Mouse (Mus musculus) limb, embryonic 14.5 days (tissue): ENCODE results near the gene Nipal4. TPM values are rescaled to one million over a fixed set of nuclear protein-coding genes. Genes with fewer than 3 reads are reported as not detected.

Experiments used
- ATAC-seq: fragments of 200-750 bp; cut with Nextera tagmentation; 2 replicates; pipeline ENCODE4 v1.8.0; 2017; ENCODE audit warnings: low read depth, moderate number of reproducible peaks, moderate TSS enrichment; ENCODE audit not compliant: low FRiP score
- DNase-seq: peaks from one replicate; pipeline ENCODE4 v3.0.0-alpha.2; 2015; ENCODE audit warnings: low spot score
- H3K27ac ChIP-seq: fragments of 300-500 bp; sonication (generic); replicated peaks from 2 replicates; pipeline ENCODE4 v1.5.1; 2014; ENCODE audit warnings: low read depth, mild to moderate bottlenecking, low read length, moderate library complexity, mixed read lengths
- H3K27me3 ChIP-seq: fragments of 300-500 bp; sonication (generic); 2 replicates; pipeline ENCODE4 v1.6.1; 2014; ENCODE audit warnings: low read length, mixed read lengths; ENCODE audit not compliant: control insufficient read depth, insufficient read depth
- H3K36me3 ChIP-seq: fragments of 300-500 bp; sonication (generic); 2 replicates; pipeline ENCODE4 v1.6.1; 2014; ENCODE audit warnings: mild to moderate bottlenecking, low read length, moderate library complexity, mixed read lengths; ENCODE audit not compliant: control insufficient read depth, insufficient read depth
- H3K4me1 ChIP-seq: fragments of 300-500 bp; sonication (generic); 2 replicates; pipeline ENCODE4 v1.6.1; 2014; ENCODE audit warnings: antibody characterized with exemption, low read length, mixed read lengths; ENCODE audit not compliant: control insufficient read depth, insufficient read depth
- H3K4me2 ChIP-seq: fragments of 300-500 bp; sonication (generic); replicated peaks from 2 replicates; pipeline ENCODE4 v1.6.1; 2014; ENCODE audit warnings: low read depth, mild to moderate bottlenecking, low read length, moderate library complexity; ENCODE audit not compliant: severe bottlenecking
- H3K4me3 ChIP-seq: fragments of 300-500 bp; sonication (generic); replicated peaks from 2 replicates; pipeline ENCODE4 v1.5.1; 2014; ENCODE audit warnings: low read length
- H3K9ac ChIP-seq: fragments of 300-500 bp; sonication (generic); 2 replicates; pipeline ENCODE4 v1.6.1; 2014; ENCODE audit warnings: mild to moderate bottlenecking, low read depth, low read length, moderate library complexity; ENCODE audit not compliant: severe bottlenecking
- H3K9me3 ChIP-seq: fragments of 300-500 bp; sonication (generic); 2 replicates; pipeline ENCODE4 v1.6.1; 2016; ENCODE audit warnings: low read length; ENCODE audit not compliant: control insufficient read depth
- POLR2A ChIP-seq: fragments of 200-500 bp; IDR thresholded peaks from 2 replicates; pipeline ENCODE4 v1.8.0; 2012; ENCODE audit warnings: inconsistent platforms, mild to moderate bottlenecking, moderate library complexity, borderline replicate concordance; ENCODE audit not compliant: insufficient read depth, insufficient read length; ENCODE audit errors: extremely low read depth
- WGBS: fragments of 180-500 bp; shearing (Covaris S2); extraction: QIAGEN DNeasy Blood & Tissue Kit; methylation state at CpG from one replicate; pipeline ENCODE4 v1.1.7; 2014; 5-methylcytosine and 5-hydroxymethylcytosine counted together
- polyA plus RNA-seq, 2 experiments: library from polyadenylated mRNA; depleted of rRNA in 1 of 2; stranded (reverse) in 1 of 2; unstranded in 1 of 2; fragments of >200 nt; fragmentation: Nextera tagmentation in 1 of 2; extraction: Ambion mirVana in 1 of 2; gene quantifications; 2 replicates each; pipeline versions ENCODE4 v1.2.1 to v1.2.3; 2012 to 2014

Gene Nipal4
- polyA plus RNA-seq, 2 experiments: 3.2 to 4.3 TPM

GRCm38 (mm10) chr11:46120084-46120483 is 46.2 kb downstream of the Nipal4 start:
- H3K27ac ChIP-seq: no peak overlapping the region
- no peaks in the 10 kb centered on the region for H3K27me3 ChIP-seq
- DNase-seq (no peak), ATAC-seq (no peak; the same call in 1 of the 2 replicates)
- no peak overlapping the region for H3K4me2 ChIP-seq
- no peak overlapping the region for H3K9ac ChIP-seq
- peaks cover 40% of the 10 kb centered on the region for H3K36me3 ChIP-seq
- H3K4me1 ChIP-seq: no peaks in the 10 kb centered on the region
- no peak overlapping the region for H3K4me3 ChIP-seq
- no peaks in the 10 kb centered on the region for H3K9me3 ChIP-seq
- WGBS: 74% methylated on average over 10 of the region's 10 CpGs
- no peak for TF ChIP-seq POLR2A

GRCm38 (mm10) chr11:46119624-46120023 is 46.7 kb downstream of the Nipal4 start:
- no peak for TF ChIP-seq POLR2A
- Histone ChIP-seq H3K27ac (no peak overlapping the region), H3K36me3 (peaks cover 40% of the 10 kb centered on the region), H3K9ac (no peak overlapping the region), H3K4me2 (no peak overlapping the region), H3K27me3 (no peaks in the 10 kb centered on the region), H3K4me3 (no peak overlapping the region), H3K9me3 (no peaks in the 10 kb centered on the region), H3K4me1 (no peaks in the 10 kb centered on the region)
- WGBS: 6% methylated on average over 4 of the region's 4 CpGs
- ATAC-seq (peak; percentile 86), DNase-seq (peak; percentile 37)

GRCm38 (mm10) chr11:46116510-46116909 is 49.8 kb downstream of the Nipal4 start:
- H3K9me3 ChIP-seq: no peaks in the 10 kb centered on the region
- peaks cover 32% of the 10 kb centered on the region for H3K36me3 ChIP-seq
- WGBS: 81% methylated on average over 2 of the region's 2 CpGs
- H3K4me1 ChIP-seq: no peaks in the 10 kb centered on the region
- H3K4me3 ChIP-seq: no peak overlapping the region
- H3K4me2 ChIP-seq: no peak overlapping the region
- no peak overlapping the region for H3K9ac ChIP-seq
- DNase-seq (peak; percentile 54), ATAC-seq (no peak)
- no peak for TF ChIP-seq POLR2A
- H3K27ac ChIP-seq: no peak overlapping the region
- H3K27me3 ChIP-seq: no peaks in the 10 kb centered on the region

- ATAC-seq (no peak), DNase-seq (no peak)
- no peak for TF ChIP-seq POLR2A
- H3K9ac ChIP-seq: no peak overlapping the region
- no peak overlapping the region for H3K4me3 ChIP-seq
- H3K27ac ChIP-seq: no peak overlapping the region
- no peaks in the 10 kb centered on the region for H3K27me3 ChIP-seq
- 77% methylated on average over 9 of the region's 9 CpGs for WGBS
- peaks cover 25% of the 10 kb centered on the region for H3K36me3 ChIP-seq
- no peak overlapping the region for H3K4me2 ChIP-seq
- H3K9me3 ChIP-seq: no peaks in the 10 kb centered on the region
- H3K4me1 ChIP-seq: no peaks in the 10 kb centered on the region
These were observed 50.7 kb downstream of the Nipal4 start for GRCm38 (mm10) chr11:46115411-46116173.

- no peaks in the 10 kb centered on the region for H3K4me1 ChIP-seq
- no peaks in the 10 kb centered on the region for H3K27me3 ChIP-seq
- TF ChIP-seq POLR2A: no peak
- H3K4me2 ChIP-seq: no peak overlapping the region
- ATAC-seq: no peak
- no peak overlapping the region for H3K4me3 ChIP-seq
- no peaks in the 10 kb centered on the region for H3K9me3 ChIP-seq
- H3K9ac ChIP-seq: no peak overlapping the region
- H3K36me3 ChIP-seq: peaks cover 25% of the 10 kb centered on the region
- DNase-seq: no peak
- 76% methylated on average over 4 of the region's 4 CpGs for WGBS
- H3K27ac ChIP-seq: no peak overlapping the region
These were observed 51.3 kb downstream of the Nipal4 start for GRCm38 (mm10) chr11:46115011-46115410.
